Mouse (Mus musculus) embryonic stem cell, embryonic (primary cell): Measurements from ENCODE around the gene Ttc23l.
"Not testable (repeated sequence)": the region's sequence is repeated elsewhere in the genome, so short reads cannot be mapped to it uniquely, and the experiment has no call there.

ENCODE experiments used
- CTCF ChIA-PET, 4 experiments: fragments of 300-600 bp in 2 of 4; fragments of 350-600 bp in 2 of 4; sonication (Branson Sonifier 250); formaldehyde crosslinking; loops; one replicate each; lab custom pipeline; 2022; ENCODE audit warnings: inconsistent platforms in 2 of 4; lab: Charles Lee
- POLR2A ChIA-PET, 4 experiments: fragments of 300-600 bp in 2 of 4; fragments of 350-600 bp in 2 of 4; sonication (Branson Sonifier 250); formaldehyde crosslinking; loops; one replicate each; lab custom pipeline; 2022; ENCODE audit warnings: antibody characterized with exemption in 4 of 4, inconsistent platforms in 1 of 4; lab: Charles Lee

The Ttc23l gene

DNA sequence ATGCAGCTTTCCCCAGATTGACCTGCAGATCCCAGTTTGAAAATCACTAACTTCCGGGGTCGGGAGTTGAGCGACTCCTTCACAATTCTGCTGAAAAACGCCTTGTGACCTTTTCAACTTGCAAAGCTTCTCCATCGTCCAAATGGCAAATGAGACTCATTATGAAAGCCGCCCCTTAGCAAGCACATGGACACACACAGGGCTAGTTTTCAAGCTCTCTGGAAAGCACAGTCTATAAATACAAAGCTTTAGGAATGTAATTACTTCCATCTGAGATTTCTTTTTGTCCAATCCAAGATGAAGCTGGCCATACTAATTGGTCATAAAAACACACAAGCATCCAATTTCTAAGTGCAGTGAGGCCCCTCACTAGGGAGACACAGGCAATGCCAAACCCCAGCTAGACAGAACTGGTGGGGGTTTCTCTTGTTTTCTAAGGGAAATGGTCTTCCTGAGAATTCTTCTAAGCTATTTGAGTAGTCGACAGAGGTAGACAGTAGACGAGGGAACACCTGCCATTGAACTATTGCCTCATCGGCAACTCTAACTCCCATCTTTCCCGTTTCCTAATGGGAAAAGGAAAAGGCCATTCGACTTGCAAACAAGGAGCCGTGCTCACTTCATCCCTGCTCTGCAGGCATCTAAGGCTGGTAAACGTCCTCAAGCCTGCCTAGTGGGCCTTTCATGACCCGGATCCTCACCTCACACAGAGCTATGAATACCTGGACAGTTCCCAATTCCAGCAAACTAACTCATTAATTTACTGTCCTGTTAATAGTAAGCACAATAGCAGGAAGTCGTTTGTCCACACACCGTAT lies 18.0 kb downstream of the Ttc23l start:
- CTCF ChIA-PET, result no interaction called here
- POLR2A ChIA-PET, result interaction anchor here in 2 of 4 experiments (0.5 to 2.0 kb wide), 4 partner anchors 11 to 1431 kb away, joined by 3 to 5 read pairs (median 4); no protein-coding TSS in a partner anchor

DNA sequence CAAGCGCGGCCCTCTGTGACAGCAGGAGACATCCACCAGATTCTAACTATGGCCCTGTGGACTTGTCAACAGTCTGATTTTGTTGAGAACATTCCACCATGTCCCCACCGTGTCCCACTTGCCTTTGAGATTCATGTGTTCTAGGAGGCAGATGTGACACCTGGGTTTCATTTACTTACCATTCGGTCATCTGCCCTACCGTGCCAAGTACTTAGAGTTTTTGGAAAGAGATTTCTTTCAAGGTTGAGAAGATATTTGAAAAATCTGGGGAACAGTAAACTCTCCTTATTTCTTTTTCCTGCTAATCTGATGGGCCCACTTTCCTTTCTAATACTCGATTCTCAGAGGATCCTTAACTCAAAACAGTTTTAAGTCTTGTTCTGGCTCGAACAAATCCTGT lies 22.5 kb downstream of the Ttc23l start:
- ChIA-PET CTCF (no interaction called here), POLR2A (no interaction called here)

DNA sequence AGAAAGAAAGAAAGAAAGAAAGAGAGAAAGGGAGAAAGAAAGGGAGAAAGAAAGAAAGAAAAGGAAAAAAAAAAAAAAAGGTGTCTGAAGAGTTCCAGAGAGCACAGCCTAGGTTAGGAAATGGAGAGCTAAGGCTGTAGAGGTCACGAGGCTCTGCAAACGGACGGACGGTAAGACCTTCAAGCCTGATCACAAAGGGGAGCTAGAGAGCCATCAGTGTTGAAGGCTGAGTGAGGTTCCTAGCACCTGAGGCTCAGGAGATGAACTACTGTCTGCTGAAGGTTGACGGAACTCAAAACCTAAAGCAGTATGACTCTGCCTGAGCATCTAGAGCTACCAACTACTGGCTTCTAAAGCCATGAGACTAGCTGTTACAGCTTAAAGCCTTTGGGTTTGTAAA lies 23.9 kb downstream of the Ttc23l start:
- CTCF ChIA-PET, result interaction anchor here in 2 of 4 experiments (0.7 kb wide), 2 partner anchors 100 to 120 kb away, joined by 5 to 10 read pairs; no protein-coding TSS in a partner anchor
- POLR2A ChIA-PET, result interaction anchor here in 2 of 4 experiments (0.6 to 0.7 kb wide), 6 partner anchors 21 to 1644 kb away, joined by 3 to 7 read pairs (median 4); no protein-coding TSS in a partner anchor

DNA sequence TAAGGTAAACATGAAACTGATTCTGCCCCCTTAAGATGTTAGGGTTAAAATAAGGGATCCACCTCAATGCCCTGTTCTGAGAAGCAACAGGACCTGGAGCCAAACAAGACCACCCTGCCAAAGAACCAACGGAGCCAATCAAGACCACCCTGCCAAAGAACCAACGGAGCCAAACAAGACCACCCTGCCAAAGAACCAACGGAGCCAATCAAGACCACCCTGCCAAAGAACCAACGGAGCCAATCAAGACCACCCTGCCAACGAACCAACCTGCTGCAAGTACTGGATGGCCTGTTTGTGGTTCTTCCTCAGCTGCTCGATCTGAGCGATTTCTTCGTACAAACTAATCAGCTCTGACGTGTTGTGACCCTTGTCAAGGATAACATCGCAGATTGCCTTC lies 25.1 kb downstream of the Ttc23l start:
- CTCF ChIA-PET, result not testable (repeated sequence)
- POLR2A ChIA-PET, result interaction anchor here in 1 of 4 experiments (0.6 kb wide), 1 partner anchor 1036 kb away, joined by 3 read pairs; no protein-coding TSS in a partner anchor

DNA sequence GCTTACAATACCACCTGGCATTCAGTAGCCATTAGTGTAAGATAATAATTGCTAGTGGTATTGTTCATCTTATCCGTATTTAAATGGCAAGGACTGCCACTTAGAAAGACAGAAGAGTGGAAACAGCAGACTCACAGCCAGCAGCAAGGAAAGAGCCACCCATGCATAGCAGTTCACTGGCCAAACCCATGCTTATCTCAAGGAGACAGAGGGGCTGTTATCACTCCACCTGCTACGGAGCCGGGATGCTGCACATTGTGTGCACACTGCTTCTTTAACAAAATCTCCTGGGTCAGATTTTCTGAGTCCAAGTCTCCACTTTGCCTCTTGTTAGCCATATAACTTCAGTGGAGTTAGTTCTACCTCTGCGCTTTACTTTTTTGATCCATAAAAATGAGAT lies 27.1 kb downstream of the Ttc23l start:
- POLR2A ChIA-PET, result no interaction called here

DNA sequence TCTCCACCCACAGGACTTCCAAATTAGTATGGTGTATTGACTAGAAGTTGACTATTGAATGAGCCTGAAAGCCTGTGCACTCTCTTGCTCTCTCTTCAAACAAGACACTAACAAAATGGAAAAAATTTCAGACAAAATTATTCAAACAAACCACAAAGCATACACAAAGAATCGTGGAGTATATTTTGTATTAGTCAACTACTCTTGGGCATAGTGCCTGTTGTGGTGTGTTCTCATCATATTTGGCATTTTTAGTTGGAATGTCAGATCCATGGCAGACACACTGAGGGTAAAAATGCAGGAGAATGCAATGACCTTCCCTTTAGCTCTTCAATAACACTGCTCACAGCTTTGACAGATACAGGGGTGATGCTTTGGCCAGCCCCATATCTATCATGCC lies 32.6 kb downstream of the Ttc23l start:
- ChIA-PET POLR2A (interaction anchor here in 1 of 4 experiments (0.6 kb wide), 1 partner anchor 11 kb away, joined by 4 read pairs; no protein-coding TSS in a partner anchor), CTCF (interaction anchor here in 1 of 4 experiments (0.7 kb wide), 1 partner anchor 799 kb away, joined by 3 read pairs; no protein-coding TSS in a partner anchor)

More for the DNA sequence above, 27.1 kb downstream of the Ttc23l start:
- CTCF ChIA-PET, result interaction anchor here in 1 of 4 experiments (1.0 kb wide), 1 partner anchor 31 kb away, joined by 4 read pairs; no protein-coding TSS in a partner anchor

DNA sequence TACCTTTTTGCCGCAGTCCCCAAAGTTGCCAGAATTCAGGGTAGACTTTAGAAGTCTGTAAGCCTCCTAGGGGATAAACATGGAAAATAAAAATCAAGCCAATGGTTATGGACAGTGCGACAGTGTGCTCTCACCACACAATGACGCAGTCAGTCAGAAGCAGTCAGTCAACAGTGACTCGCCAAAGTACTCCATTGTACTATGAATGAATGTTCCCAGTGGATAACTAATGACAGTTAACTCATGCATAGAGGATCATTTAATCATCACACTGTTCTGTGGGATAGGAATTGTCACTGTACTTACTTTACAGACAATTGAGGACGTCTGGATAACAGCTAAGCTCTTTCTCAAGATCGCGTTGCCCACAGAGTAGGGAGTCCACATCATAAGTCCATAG lies 43.3 kb downstream of the Ttc23l start:
- ChIA-PET CTCF (interaction anchor here in 3 of 4 experiments (0.6 to 1.4 kb wide), 3 partner anchors 10 to 68 kb away, joined by 3 to 5 read pairs (median 3); no protein-coding TSS in a partner anchor), POLR2A (interaction anchor here in 3 of 4 experiments (0.7 to 1.7 kb wide), 4 partner anchors 137 to 1072 kb away, joined by 3 read pairs; partner anchors contain the start of gene Rai14 (in 1 of the 3))

DNA sequence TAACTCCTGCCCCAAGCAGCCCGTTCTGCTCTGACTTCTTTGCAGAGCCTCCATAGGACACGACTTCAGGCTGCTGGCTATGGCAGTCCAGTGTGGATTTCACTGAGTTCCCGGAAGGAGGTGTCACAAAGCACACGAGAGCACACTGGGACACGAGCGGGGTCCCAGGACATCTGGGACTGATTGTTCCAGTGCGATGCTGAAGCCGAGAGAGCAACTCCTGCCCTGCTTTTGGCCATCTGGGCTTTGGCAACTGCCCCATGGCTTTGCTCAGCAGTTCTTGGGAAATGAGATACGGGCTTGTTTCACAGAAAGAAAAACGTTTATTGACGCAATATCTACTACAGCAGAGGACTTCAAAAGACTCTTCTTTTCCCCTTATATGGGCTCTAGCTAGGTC lies 52.4 kb downstream of the Ttc23l start:
- CTCF ChIA-PET, result no interaction called here
- POLR2A ChIA-PET, result interaction anchor here in 2 of 4 experiments (0.7 to 1.1 kb wide), 2 partner anchors 20 to 36 kb away, joined by 3 read pairs; partner anchors contain the start of genes Brix1 (in 1 of the 2), Dnajc21 (in 1 of the 2) and Rad1 (in 1 of the 2)

DNA sequence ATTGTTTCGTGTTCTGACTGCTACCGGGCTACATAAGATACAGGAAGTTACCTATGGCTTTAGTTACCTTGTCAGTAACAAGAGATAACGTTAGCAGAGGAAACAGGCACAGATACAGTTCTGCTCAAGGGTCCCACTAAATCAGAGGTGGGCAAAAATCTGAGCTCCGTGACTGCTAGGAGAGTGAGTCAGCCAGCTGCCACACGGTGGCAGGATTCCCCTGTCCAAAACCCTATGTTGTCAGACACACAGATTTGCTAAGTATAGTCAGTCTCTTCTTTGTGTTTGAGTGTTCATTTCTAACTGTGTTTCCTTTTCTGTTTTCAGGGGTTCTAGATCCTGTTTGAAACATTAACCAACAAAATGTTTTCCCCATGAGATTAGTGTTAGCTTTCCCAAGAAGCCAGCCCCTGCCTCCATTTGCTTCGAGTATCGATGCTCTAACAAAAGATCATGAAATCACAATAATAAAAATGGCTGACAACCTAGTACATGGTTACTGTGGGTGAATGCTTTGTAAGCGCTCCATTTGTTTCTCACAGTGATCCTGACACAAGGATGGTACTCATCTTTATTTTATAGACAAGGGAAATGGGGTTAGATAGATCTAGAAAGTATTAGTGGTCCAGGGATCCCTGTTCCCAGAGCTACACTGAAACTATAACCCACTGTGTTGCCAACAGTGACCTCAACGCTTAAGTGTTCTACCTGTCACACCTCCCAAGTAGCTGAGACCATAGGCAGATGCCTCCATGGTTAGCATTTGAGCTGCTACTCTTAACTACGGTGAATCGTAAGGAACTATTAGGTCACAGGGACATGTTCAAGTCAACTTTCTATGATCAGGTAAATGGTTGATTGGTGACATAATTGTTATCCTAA lies 57.4 kb downstream of the Ttc23l start:
- POLR2A ChIA-PET, result interaction anchor here in 3 of 4 experiments (0.5 to 1.9 kb wide), 11 partner anchors 13 to 1361 kb away, joined by 3 to 13 read pairs (median 4); partner anchors contain the start of genes Amacr (in 2 of the 3), Brix1 (in 1 of the 3), Lmbrd2 (in 1 of the 3) and Rad1 (in 1 of the 3)
- CTCF ChIA-PET, result interaction anchor here (0.5 to 2.3 kb wide), 34 partner anchors 9 to 905 kb away, joined by 3 to 13 read pairs (median 4); partner anchors contain the start of genes Brix1 (in 2 of the 4), Rad1 (in 2 of the 4) and Dnajc21 (in 1 of the 4)

DNA sequence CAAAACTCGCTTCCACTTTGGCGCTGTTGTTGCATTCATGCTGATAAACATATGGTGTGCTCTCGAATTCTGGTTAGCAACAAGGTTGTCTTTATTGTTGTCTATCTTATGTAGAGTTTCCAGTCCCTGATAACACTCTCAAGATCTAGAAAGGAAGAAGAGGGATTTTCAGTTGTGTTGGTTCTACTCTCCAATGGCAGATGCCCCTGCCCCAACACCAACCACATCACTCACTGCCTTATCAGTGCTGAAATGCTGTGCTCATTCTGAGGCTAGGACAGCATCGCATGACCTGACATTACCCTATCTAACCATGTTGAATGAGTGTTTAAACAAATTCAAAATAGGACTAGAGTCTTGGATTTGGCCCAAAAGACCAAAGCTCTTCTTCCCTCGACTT lies 58.4 kb downstream of the Ttc23l start:
- ChIA-PET CTCF (interaction anchor here in 3 of 4 experiments (0.7 to 1.2 kb wide), 3 partner anchors 215 to 401 kb away, joined by 3 read pairs; no protein-coding TSS in a partner anchor), POLR2A (interaction anchor here in 2 of 4 experiments (1.2 to 1.6 kb wide), 2 partner anchors 15 to 402 kb away, joined by 5 to 13 read pairs; partner anchors contain the start of genes Brix1 (in 1 of the 2) and Rad1 (in 1 of the 2))

DNA sequence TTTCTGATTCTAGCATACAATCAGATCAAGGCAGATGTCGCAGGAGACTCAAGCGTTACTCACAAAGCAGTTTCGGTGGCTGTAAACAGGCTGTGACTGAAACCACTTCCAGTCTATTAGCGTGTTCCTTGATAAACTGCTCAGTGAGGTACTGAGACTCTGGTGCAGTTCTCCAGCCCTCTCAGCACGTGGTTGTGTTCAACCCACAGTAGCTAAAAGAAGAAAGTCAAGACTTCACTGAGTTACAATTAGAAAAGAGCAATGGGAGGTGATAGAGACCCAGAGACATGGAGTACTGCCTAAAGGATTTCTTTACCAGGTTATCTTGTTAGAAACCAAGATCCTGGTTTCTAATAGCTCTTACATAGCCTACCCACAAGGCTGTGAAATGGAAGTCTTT lies 58.9 kb downstream of the Ttc23l start:
- POLR2A ChIA-PET, result interaction anchor here in 1 of 4 experiments (0.6 to 1.6 kb wide), 3 partner anchors 14 to 268 kb away, joined by 3 to 13 read pairs (median 3); partner anchors contain the start of genes Brix1, Dnajc21 and Rad1

DNA sequence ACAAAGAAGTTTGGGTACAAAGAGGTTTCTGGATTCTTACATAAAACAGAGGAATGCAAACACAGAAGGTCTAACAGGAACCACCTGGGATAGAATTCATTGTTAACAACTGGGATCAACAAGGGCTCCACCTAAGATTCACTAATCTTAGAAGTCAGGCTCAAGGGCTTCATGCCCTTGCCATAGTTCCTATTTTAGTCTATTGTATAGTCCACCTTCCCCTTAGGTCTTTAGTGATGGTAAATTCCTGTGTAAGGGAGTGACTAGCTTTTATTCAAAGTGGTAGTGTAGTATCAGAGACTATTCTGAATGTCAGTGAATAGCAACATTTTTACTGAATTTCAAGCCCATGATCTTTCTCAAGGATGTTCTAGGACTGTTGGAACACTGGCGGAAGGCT lies 61.8 kb downstream of the Ttc23l start:
- ChIA-PET CTCF (interaction anchor here in 1 of 4 experiments (0.6 kb wide), 1 partner anchor 485 kb away, joined by 3 read pairs; the partner anchor contains the start of gene Amacr), POLR2A (interaction anchor here in 3 of 4 experiments (0.5 to 2.8 kb wide), 13 partner anchors 9 to 1316 kb away, joined by 3 to 12 read pairs (median 4); partner anchors contain the start of genes Dnajc21 (in 2 of the 3), Rai14 (in 2 of the 3), Brix1 (in 1 of the 3) and Rad1 (in 1 of the 3))

More for the DNA sequence above, 58.9 kb downstream of the Ttc23l start:
- CTCF ChIA-PET, result interaction anchor here in 1 of 4 experiments (1.2 kb wide), 1 partner anchor 216 kb away, joined by 3 read pairs; no protein-coding TSS in a partner anchor

DNA sequence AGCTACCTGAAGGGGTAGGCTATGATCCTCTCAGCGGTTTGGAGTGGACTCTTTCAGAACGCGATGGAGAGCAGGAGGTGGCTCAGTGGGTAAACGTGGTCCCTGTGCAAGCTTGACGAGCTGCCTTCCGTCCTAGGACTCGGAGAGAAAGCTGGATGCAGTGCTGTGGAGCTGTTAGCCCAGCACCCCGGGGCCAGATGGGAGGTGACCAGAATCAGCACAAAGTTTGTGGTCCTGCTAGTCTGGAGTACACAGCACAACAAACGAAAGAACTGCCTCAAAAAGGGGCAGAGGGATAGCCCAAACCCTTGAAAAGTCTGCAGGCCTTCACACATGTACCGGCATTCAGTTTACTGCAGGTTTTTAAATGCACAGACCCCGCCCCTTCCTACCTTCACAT lies 62.5 kb downstream of the Ttc23l start:
- CTCF ChIA-PET, result no interaction called here

DNA sequence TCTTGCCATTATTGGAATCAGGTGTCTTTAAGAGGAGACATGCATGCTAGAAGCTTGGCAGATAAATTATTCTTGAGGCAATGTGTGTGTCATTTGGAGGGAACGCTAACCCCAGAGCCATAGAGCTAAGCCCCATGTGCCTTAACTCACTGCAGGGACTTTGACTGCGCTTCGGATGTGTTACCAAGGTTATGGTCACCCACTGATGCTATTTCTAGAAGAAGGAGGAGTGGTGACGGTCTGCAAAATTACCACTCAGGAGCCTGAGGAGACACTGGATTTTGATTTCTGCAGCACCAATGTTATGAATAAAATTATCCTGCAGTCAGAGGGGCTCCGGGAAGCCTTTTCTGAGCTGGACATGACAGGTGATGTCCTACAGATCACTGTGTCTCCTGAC lies 68.4 kb downstream of the Ttc23l start:
- ChIA-PET POLR2A (interaction anchor here in 2 of 4 experiments (0.8 to 12.4 kb wide), 3 partner anchors 19 to 197 kb away, joined by 3 to 239 read pairs (median 3); partner anchors contain the start of gene Dnajc21 (in 1 of the 2)), CTCF (no interaction called here)

More for the DNA sequence above, 62.5 kb downstream of the Ttc23l start:
- POLR2A ChIA-PET, result interaction anchor here in 3 of 4 experiments (1.0 to 2.8 kb wide), 7 partner anchors 9 to 219 kb away, joined by 3 to 12 read pairs (median 3); partner anchors contain the start of genes Dnajc21 (in 2 of the 3) and Rai14 (in 1 of the 3)

DNA sequence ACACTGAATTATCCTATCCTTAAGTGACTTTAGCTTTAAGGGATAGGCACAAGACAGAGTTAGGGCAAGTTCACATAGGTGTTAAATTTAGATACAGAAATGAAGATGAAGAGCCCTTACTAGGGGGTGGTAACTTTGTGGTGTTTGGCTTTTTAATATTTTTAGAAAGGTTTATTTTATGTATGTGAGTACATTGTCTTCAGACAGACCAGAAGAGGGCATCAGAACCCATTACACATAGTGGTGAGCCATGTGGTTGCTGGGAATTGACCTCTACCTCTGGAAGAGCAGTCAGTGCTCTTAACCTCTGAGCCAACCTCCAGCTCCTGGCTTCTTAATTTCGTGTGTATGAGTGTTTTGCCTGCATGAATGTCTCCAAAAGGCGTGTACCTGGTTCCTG lies 71.2 kb downstream of the Ttc23l start:
- POLR2A ChIA-PET, result interaction anchor here in 3 of 4 experiments (0.9 to 12.4 kb wide), 6 partner anchors 9 to 40 kb away, joined by 3 to 239 read pairs (median 6); partner anchors contain the start of gene Dnajc21 (in 2 of the 3)
- CTCF ChIA-PET, result interaction anchor here in 1 of 4 experiments (1.5 kb wide), 1 partner anchor 14 kb away, joined by 3 read pairs; no protein-coding TSS in a partner anchor

DNA sequence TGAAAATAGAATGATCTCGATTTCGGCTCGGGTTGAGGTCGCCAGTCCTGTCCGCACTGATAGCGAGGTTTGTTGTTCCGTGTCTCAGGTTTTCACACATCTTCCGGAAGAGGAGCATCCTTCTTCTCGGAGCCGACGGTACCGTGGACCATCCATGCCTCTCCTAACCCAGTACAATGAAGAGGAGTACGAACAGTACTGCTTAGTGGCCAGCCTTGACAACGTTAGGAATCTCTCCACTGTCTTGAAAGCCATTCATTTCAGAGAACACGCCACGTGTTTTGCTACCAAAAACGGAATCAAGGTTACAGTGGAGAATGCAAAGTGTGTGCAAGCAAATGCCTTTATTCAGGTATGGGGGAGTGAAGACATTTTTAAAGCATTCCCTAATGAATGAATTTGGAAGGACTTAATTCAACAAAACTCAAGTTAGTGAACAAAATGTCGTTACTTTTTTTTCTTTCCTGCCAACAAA lies 72.1 kb downstream of the Ttc23l start:
- ChIA-PET CTCF (interaction anchor here in 3 of 4 experiments (0.6 to 1.6 kb wide), 5 partner anchors 14 to 737 kb away, joined by 3 to 12 read pairs (median 3); partner anchors contain the start of gene Dnajc21 (in 1 of the 3)), POLR2A (interaction anchor here (0.6 to 12.4 kb wide), 37 partner anchors 9 to 495 kb away, joined by 3 to 239 read pairs (median 5); partner anchors contain the start of genes Dnajc21 (in 3 of the 4), Amacr (in 1 of the 4) and Rai14 (in 1 of the 4))
